Mouse (Mus musculus) liver, adult 2 months (tissue): ENCODE data around the gene Clta.

Source experiments
- CTCF ChIP-seq: fragments of 200-500 bp; IDR thresholded peaks from 2 replicates; pipeline ENCODE4 v1.5.1; 2011; ENCODE audit warnings: low read depth, low read length, control low read depth
- POLR2A ChIP-seq: fragments of 200-500 bp; IDR thresholded peaks from 2 replicates; pipeline ENCODE4 v1.6.1; 2011; ENCODE audit warnings: low read length, control low read depth; ENCODE audit not compliant: insufficient read depth; ENCODE audit errors: extremely low read depth

- TF ChIP-seq POLR2A (no peak), CTCF (no peak)
Observed at GRCm38 (mm10) chr4:44069411-44069810, 65.2 kb downstream of the Clta start.
